Mouse (Mus musculus) kidney, embryonic 14.5 days (tissue): ENCODE data around the gene Itpk1. TPM values are rescaled to one million over a fixed set of nuclear protein-coding genes. Genes with fewer than 3 reads are reported as not detected.

Source experiments
- ATAC-seq: fragments of 200-750 bp; cut with Nextera tagmentation; 2 replicates; pipeline ENCODE4 v1.8.0; 2017; ENCODE audit warnings: moderate number of reproducible peaks, mild to moderate bottlenecking, moderate TSS enrichment, moderate library complexity; ENCODE audit not compliant: low FRiP score, low TSS enrichment
- H3K27ac ChIP-seq: fragments of 300-500 bp; sonication (generic); 2 replicates; pipeline ENCODE4 v1.5.1; 2014; ENCODE audit warnings: low read depth, mild to moderate bottlenecking, low read length, moderate library complexity, mixed read lengths
- H3K27me3 ChIP-seq: fragments of 300-500 bp; sonication (generic); 2 replicates; pipeline ENCODE4 v1.6.1; 2014; ENCODE audit warnings: mild to moderate bottlenecking, low read length; ENCODE audit not compliant: control insufficient read depth, insufficient read depth
- H3K36me3 ChIP-seq: fragments of 300-500 bp; sonication (generic); 2 replicates; pipeline ENCODE4 v1.6.1; 2014; ENCODE audit warnings: low read length, mixed read lengths; ENCODE audit not compliant: control insufficient read depth, insufficient read depth
- H3K4me1 ChIP-seq: fragments of 300-500 bp; sonication (generic); 2 replicates; pipeline ENCODE4 v1.6.1; 2014; ENCODE audit warnings: low read length, mixed read lengths; ENCODE audit not compliant: control insufficient read depth, insufficient read depth
- H3K4me2 ChIP-seq: fragments of 300-500 bp; sonication (generic); replicated peaks from 2 replicates; pipeline ENCODE4 v1.6.1; 2014; ENCODE audit warnings: low read depth, mild to moderate bottlenecking, low read length
- H3K4me3 ChIP-seq: fragments of 300-500 bp; sonication (generic); 2 replicates; pipeline ENCODE4 v1.5.1; 2014; ENCODE audit warnings: mild to moderate bottlenecking, low read length
- H3K9ac ChIP-seq: fragments of 300-500 bp; sonication (generic); 2 replicates; pipeline ENCODE4 v1.6.1; 2014; ENCODE audit warnings: low read depth, mild to moderate bottlenecking, low read length, moderate library complexity
- H3K9me3 ChIP-seq: fragments of 300-500 bp; sonication (generic); 2 replicates; pipeline ENCODE4 v1.6.1; 2016; ENCODE audit warnings: low read length; ENCODE audit not compliant: control insufficient read depth
- WGBS: fragments of 180-500 bp; shearing (Covaris S2); extraction: QIAGEN DNeasy Blood & Tissue Kit; methylation state at CpG from one replicate; pipeline ENCODE4 v1.1.7; 2014; 5-methylcytosine and 5-hydroxymethylcytosine counted together
- polyA plus RNA-seq: library from polyadenylated mRNA; unstranded; fragments of >200 nt; fragmentation: Nextera tagmentation; extraction: Ambion mirVana; gene quantifications from 2 replicates; pipeline ENCODE4 v1.2.1, GENCODE M21; 2014

The Itpk1 gene
- polyA plus RNA-seq, 1 experiment from 2014 or later = 18.4 TPM

- no peaks in the 10 kb centered on the region for H3K27me3 ChIP-seq
- H3K4me1 ChIP-seq = peaks cover 50% of the 10 kb centered on the region
- no peak overlapping the region for H3K27ac ChIP-seq
- ATAC-seq = no peak
- no peak overlapping the region for H3K9ac ChIP-seq
- no peak overlapping the region for H3K4me2 ChIP-seq
- no peak overlapping the region for H3K4me3 ChIP-seq
- no peaks in the 10 kb centered on the region for H3K9me3 ChIP-seq
- WGBS = 33% methylated on average over 1 of the region's 1 CpGs
- H3K36me3 ChIP-seq = no peaks in the 10 kb centered on the region
Measured at GRCm38 (mm10) chr12:102699156-102699555, 5.6 kb downstream of the Itpk1 start.

- Histone ChIP-seq H3K9ac (peak overlapping the region; percentile 23; the same call in 1 of the 2 replicates), H3K36me3 (no peaks in the 10 kb centered on the region), H3K27me3 (no peaks in the 10 kb centered on the region), H3K4me1 (peaks cover 40% of the 10 kb centered on the region), H3K4me3 (no peak overlapping the region), H3K9me3 (no peaks in the 10 kb centered on the region), H3K27ac (no peak overlapping the region), H3K4me2 (no peak overlapping the region)
- 33% methylated on average over 1 of the region's 1 CpGs for WGBS
- no peak for ATAC-seq
Measured at GRCm38 (mm10) chr12:102698089-102698684, 6.5 kb downstream of the Itpk1 start.

- no peak overlapping the region for H3K9ac ChIP-seq
- no peaks in the 10 kb centered on the region for H3K9me3 ChIP-seq
- H3K27ac ChIP-seq = no peak overlapping the region
- no peak overlapping the region for H3K4me2 ChIP-seq
- whole genome bisulfite sequencing = 33% methylated on average over 7 of the region's 7 CpGs
- H3K4me1 ChIP-seq = peaks cover 34% of the 10 kb centered on the region
- no peak for ATAC-seq
- H3K36me3 ChIP-seq = no peaks in the 10 kb centered on the region
- H3K4me3 ChIP-seq = no peak overlapping the region
- H3K27me3 ChIP-seq = no peaks in the 10 kb centered on the region
Measured at GRCm38 (mm10) chr12:102697381-102697780, 7.3 kb downstream of the Itpk1 start.

- Histone ChIP-seq H3K27ac (no peak overlapping the region), H3K9me3 (no peaks in the 10 kb centered on the region), H3K4me2 (no peak overlapping the region), H3K4me1 (peaks cover 35% of the 10 kb centered on the region), H3K9ac (no peak overlapping the region), H3K36me3 (no peaks in the 10 kb centered on the region), H3K27me3 (no peaks in the 10 kb centered on the region), H3K4me3 (no peak overlapping the region)
- 88% methylated on average over 14 of the region's 14 CpGs for WGBS
- no peak for ATAC-seq
Measured at GRCm38 (mm10) chr12:102696635-102697354, 7.9 kb downstream of the Itpk1 start.

GRCm38 (mm10) chr12:102695369-102696239 is 9.1 kb downstream of the Itpk1 start:
- no peak overlapping the region for H3K4me2 ChIP-seq
- H3K4me1 ChIP-seq = peaks cover 43% of the 10 kb centered on the region
- H3K27ac ChIP-seq = no peak overlapping the region
- H3K9me3 ChIP-seq = no peaks in the 10 kb centered on the region
- no peak overlapping the region for H3K4me3 ChIP-seq
- no peak for ATAC-seq
- no peak overlapping the region for H3K9ac ChIP-seq
- no peaks in the 10 kb centered on the region for H3K27me3 ChIP-seq
- H3K36me3 ChIP-seq = no peaks in the 10 kb centered on the region
- WGBS = 59% methylated on average over 18 of the region's 18 CpGs

- no peak for ATAC-seq
- no peak overlapping the region for H3K4me2 ChIP-seq
- peaks cover 21% of the 10 kb centered on the region for H3K4me1 ChIP-seq
- no peak overlapping the region for H3K27ac ChIP-seq
- H3K4me3 ChIP-seq = no peak overlapping the region
- H3K9ac ChIP-seq = no peak overlapping the region
- no peaks in the 10 kb centered on the region for H3K36me3 ChIP-seq
- H3K9me3 ChIP-seq = no peaks in the 10 kb centered on the region
- H3K27me3 ChIP-seq = no peaks in the 10 kb centered on the region
- WGBS = 40% methylated on average over 5 of the region's 7 CpGs
Measured at GRCm38 (mm10) chr12:102691761-102692160, 13.0 kb downstream of the Itpk1 start.

GRCm38 (mm10) chr12:102691180-102691579 is 13.6 kb downstream of the Itpk1 start:
- peaks cover 19% of the 10 kb centered on the region; the same call in 1 of the 2 replicates for H3K4me1 ChIP-seq
- no peak overlapping the region for H3K4me3 ChIP-seq
- no peaks in the 10 kb centered on the region for H3K27me3 ChIP-seq
- no peak overlapping the region; the same call in 1 of the 2 replicates for H3K27ac ChIP-seq
- peak; percentile 25; the same call in 1 of the 2 replicates for ATAC-seq
- H3K9me3 ChIP-seq = no peaks in the 10 kb centered on the region
- WGBS = 25% methylated on average over 11 of the region's 11 CpGs
- no peak overlapping the region for H3K4me2 ChIP-seq
- H3K9ac ChIP-seq = no peak overlapping the region
- H3K36me3 ChIP-seq = no peaks in the 10 kb centered on the region

GRCm38 (mm10) chr12:102689773-102690563 is 14.8 kb downstream of the Itpk1 start:
- no peak for ATAC-seq
- no peak overlapping the region for H3K4me2 ChIP-seq
- no peak overlapping the region for H3K27ac ChIP-seq
- no peaks in the 10 kb centered on the region for H3K36me3 ChIP-seq
- 78% methylated on average over 15 of the region's 15 CpGs for WGBS
- H3K27me3 ChIP-seq = no peaks in the 10 kb centered on the region
- no peak overlapping the region for H3K9ac ChIP-seq
- H3K9me3 ChIP-seq = no peaks in the 10 kb centered on the region
- H3K4me1 ChIP-seq = peaks cover 20% of the 10 kb centered on the region; the same call in 1 of the 2 replicates
- no peak overlapping the region for H3K4me3 ChIP-seq
